Mouse (Mus musculus) liver, embryonic 16.5 days (tissue): ENCODE measurements at regions not wholly inside any gene's neighbourhood (a gene's known extent, or its start where the extent isn't known, plus 50 kb on each side); places are given as distances from the start of the nearest gene placed in this dataset.

ENCODE experiments used
- ATAC-seq: fragments of 200-750 bp; cut with Nextera tagmentation; 2 replicates; pipeline ENCODE4 v1.8.0; 2017; ENCODE audit warnings: low read depth, mild to moderate bottlenecking, moderate number of reproducible peaks, moderate library complexity
- H3K27ac ChIP-seq: fragments of 300-500 bp; sonication (generic); 2 replicates; pipeline ENCODE4 v1.5.1; 2014; ENCODE audit warnings: mild to moderate bottlenecking, low read length
- H3K27me3 ChIP-seq: fragments of 300-500 bp; sonication (generic); 2 replicates; pipeline ENCODE4 v1.6.1; 2014; ENCODE audit warnings: low read depth, low read length, mixed read lengths; ENCODE audit not compliant: control insufficient read depth, insufficient read depth
- H3K36me3 ChIP-seq: fragments of 300-500 bp; sonication (generic); 2 replicates; pipeline ENCODE4 v1.6.1; 2014; ENCODE audit warnings: mild to moderate bottlenecking; ENCODE audit not compliant: control insufficient read depth, insufficient read depth
- H3K4me1 ChIP-seq: fragments of 300-500 bp; sonication (generic); 2 replicates; pipeline ENCODE4 v1.6.1; 2014; ENCODE audit warnings: low read depth, low read length, mixed read lengths; ENCODE audit not compliant: control insufficient read depth
- H3K4me2 ChIP-seq: fragments of 300-500 bp; sonication (generic); 2 replicates; pipeline ENCODE4 v1.6.1; 2014; ENCODE audit warnings: low read depth, low read length, mixed read lengths
- H3K4me3 ChIP-seq: fragments of 300-500 bp; sonication (generic); 2 replicates; pipeline ENCODE4 v1.5.1; 2014; ENCODE audit warnings: low read depth, mild to moderate bottlenecking, low read length
- H3K9ac ChIP-seq: fragments of 300-500 bp; sonication (generic); 2 replicates; pipeline ENCODE4 v1.6.1; 2014; ENCODE audit warnings: low read depth, low read length
- H3K9me3 ChIP-seq: fragments of 300-500 bp; sonication (generic); replicated peaks from 2 replicates; pipeline ENCODE4 v1.6.1; 2016; ENCODE audit warnings: low read length; ENCODE audit not compliant: control insufficient read depth
- WGBS: fragments of 180-500 bp; shearing (Covaris S2); extraction: QIAGEN DNeasy Blood & Tissue Kit; methylation state at CpG from one replicate; pipeline ENCODE4 v1.1.7; 2014; ENCODE audit not compliant: insufficient replicate concordance; 5-methylcytosine and 5-hydroxymethylcytosine counted together

DNA sequence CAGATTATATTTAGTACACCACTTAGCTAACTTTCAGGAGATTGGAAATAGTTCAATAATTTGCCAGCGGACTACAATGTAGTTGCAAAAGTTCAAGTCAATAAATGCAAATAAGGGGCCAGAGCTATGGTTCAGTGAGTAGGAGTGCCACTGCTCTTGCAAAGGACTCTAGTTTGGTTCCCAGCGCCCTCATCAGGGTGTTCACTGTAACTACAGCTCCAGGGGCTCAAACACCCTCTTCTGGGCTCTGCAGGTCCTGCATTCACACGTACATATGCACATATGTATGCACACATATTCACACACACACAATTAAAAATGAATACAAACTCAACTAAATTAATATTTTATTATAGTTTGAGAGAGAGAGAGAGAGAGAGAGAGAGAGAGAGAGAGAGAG lies 74.1 kb upstream of the Auts2 start:
- H3K27me3 ChIP-seq: no peaks in the 10 kb centered on the region
- H3K4me2 ChIP-seq: no peak overlapping the region
- H3K4me3 ChIP-seq: no peak overlapping the region
- no peak for ATAC-seq
- H3K9me3 ChIP-seq: no peaks in the 10 kb centered on the region
- WGBS: 45% methylated on average over 3 of the region's 3 CpGs
- no peaks in the 10 kb centered on the region for H3K4me1 ChIP-seq
- no peaks in the 10 kb centered on the region for H3K36me3 ChIP-seq
- no peak overlapping the region for H3K27ac ChIP-seq
- H3K9ac ChIP-seq: no peak overlapping the region

DNA sequence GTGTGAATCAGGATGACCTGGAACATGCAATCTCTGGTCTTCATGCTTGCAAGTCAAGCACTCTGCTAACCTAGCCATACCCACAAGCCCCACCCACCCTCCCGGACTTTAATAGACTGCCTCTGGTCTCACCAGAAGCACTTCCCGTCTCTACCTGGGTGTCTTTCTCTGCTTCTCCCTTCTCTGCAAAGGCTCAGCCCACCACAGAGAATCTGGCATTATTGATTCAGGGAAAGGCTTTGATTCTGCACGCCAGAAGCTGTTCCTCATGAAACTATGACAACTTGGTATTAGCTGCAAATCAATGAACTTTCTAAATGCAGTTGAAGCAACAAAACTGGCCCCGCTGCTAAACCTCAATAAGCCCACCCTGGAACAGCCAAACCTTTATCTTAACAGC lies 66.1 kb upstream of the Auts2 start:
- no peak for ATAC-seq
- no peaks in the 10 kb centered on the region for H3K27me3 ChIP-seq
- WGBS: 30% methylated on average over 4 of the region's 4 CpGs
- no peaks in the 10 kb centered on the region for H3K4me1 ChIP-seq
- H3K9ac ChIP-seq: no peak overlapping the region
- H3K27ac ChIP-seq: no peak overlapping the region
- H3K36me3 ChIP-seq: no peaks in the 10 kb centered on the region
- no peak overlapping the region for H3K4me3 ChIP-seq
- no peaks in the 10 kb centered on the region for H3K9me3 ChIP-seq
- H3K4me2 ChIP-seq: no peak overlapping the region

DNA sequence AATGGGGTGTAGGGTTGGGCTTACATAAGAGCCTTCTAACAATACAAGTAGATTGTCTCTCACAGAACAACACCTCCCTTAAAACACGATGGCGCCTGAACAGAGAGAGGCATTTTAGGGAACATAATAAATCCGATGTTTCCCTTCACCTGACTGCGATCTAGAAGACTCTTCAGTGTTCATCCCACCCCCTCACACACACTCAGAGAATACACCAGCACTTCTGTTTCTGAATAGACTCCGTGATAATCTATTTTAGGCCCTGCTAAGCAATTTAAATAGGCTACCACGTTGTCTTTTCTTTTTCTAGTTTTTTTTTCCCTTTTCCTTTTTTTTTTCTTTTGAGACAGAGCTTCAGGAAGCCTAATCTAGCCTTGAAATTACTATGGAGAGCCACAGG lies 63.1 kb upstream of the Auts2 start:
- ATAC-seq: no peak
- Histone ChIP-seq H3K9ac (no peak overlapping the region), H3K9me3 (no peaks in the 10 kb centered on the region), H3K27ac (no peak overlapping the region), H3K4me2 (no peak overlapping the region), H3K4me3 (no peak overlapping the region), H3K27me3 (no peaks in the 10 kb centered on the region), H3K36me3 (no peaks in the 10 kb centered on the region), H3K4me1 (no peaks in the 10 kb centered on the region)
- WGBS: 48% methylated on average over 6 of the region's 6 CpGs

DNA sequence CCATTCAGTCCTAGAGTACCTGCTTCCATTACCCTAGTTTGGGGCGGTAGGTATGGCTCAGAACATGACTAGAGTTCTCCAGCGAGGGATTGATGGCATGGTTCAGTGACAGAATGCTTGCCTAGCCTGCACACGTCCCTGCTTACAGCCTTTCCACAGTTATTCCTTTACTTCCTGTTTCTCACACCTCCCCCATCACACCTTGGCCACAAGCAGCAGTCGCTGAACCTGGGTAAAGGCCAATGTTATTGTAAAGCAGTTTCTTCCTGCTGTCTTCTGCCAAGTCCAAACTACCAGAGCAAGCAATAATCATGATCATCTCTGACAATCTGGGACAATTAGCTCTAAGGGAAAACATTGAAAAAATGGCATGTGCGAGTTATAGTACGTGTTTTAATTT lies 51.7 kb upstream of the Auts2 start:
- no peak overlapping the region for H3K9ac ChIP-seq
- no peak for ATAC-seq
- no peaks in the 10 kb centered on the region for H3K9me3 ChIP-seq
- WGBS: 49% methylated on average over 6 of the region's 6 CpGs
- H3K36me3 ChIP-seq: no peaks in the 10 kb centered on the region
- H3K27ac ChIP-seq: no peak overlapping the region
- no peak overlapping the region for H3K4me3 ChIP-seq
- H3K4me1 ChIP-seq: no peaks in the 10 kb centered on the region
- no peaks in the 10 kb centered on the region for H3K27me3 ChIP-seq
- no peak overlapping the region for H3K4me2 ChIP-seq
